Mouse (Mus musculus) heart, postnatal 25 days (tissue): ENCODE measurements at regions not wholly inside any gene's neighbourhood (a gene's known extent, or its start where the extent isn't known, plus 50 kb on each side); places are given as distances from the start of the nearest gene placed in this dataset.

Experiments
- DNase-seq: peaks from one replicate; pipeline ENCODE4 v3.0.0; 2022; ENCODE audit warnings: low spot score
- intact Hi-C: fragments of 180-260 bp; cut with DNase I; formaldehyde crosslinking; loops from one replicate; pipeline ENCODE4 v1.15.1; 2025

- intact Hi-C loops: no loop called here
- no peak for DNase-seq
Observed at GRCm38 (mm10) chr11:65497979-65498378, 228.2 kb upstream of the Myocd start.

GRCm38 (mm10) chr11:65497415-65497814, 227.6 kb upstream of the Myocd start:
- no peak for DNase-seq
- intact Hi-C loops: no loop called here

GRCm38 (mm10) chr11:65495034-65495433, 225.2 kb upstream of the Myocd start:
- intact Hi-C loops: no loop called here
- no peak for DNase-seq

- intact Hi-C loops: no loop called here
- no peak for DNase-seq
Observed at GRCm38 (mm10) chr11:65490426-65490825, 220.6 kb upstream of the Myocd start.

GRCm38 (mm10) chr11:65475821-65476540, 206.2 kb upstream of the Myocd start:
- no peak for DNase-seq
- intact Hi-C loops: no loop called here

- intact Hi-C loops: no loop called here
- peak; percentile 21 for DNase-seq
Observed at GRCm38 (mm10) chr11:65475302-65475701, 205.5 kb upstream of the Myocd start.

GRCm38 (mm10) chr11:65469762-65470741, 200.3 kb upstream of the Myocd start:
- DNase-seq: no peak
- intact Hi-C loops: no loop called here

GRCm38 (mm10) chr11:65461044-65461443, 191.3 kb upstream of the Myocd start:
- DNase-seq: no peak
- intact Hi-C loops: no loop called here

- DNase-seq: no peak
- intact Hi-C loops: no loop called here
Observed at GRCm38 (mm10) chr11:65448436-65448835, 178.6 kb upstream of the Myocd start.

GRCm38 (mm10) chr11:65443466-65444024, 173.8 kb upstream of the Myocd start:
- intact Hi-C loops: no loop called here
- DNase-seq: no peak

GRCm38 (mm10) chr11:65435699-65436161, 165.9 kb upstream of the Myocd start:
- no peak for DNase-seq
- intact Hi-C loops: no loop called here

- intact Hi-C loops: no loop called here
- DNase-seq: no peak
Observed at GRCm38 (mm10) chr11:65421889-65422288, 152.1 kb upstream of the Myocd start.

GRCm38 (mm10) chr11:65408621-65409020, 138.8 kb upstream of the Myocd start:
- DNase-seq: no peak
- intact Hi-C loops: no loop called here

GRCm38 (mm10) chr11:65402460-65403154, 132.8 kb upstream of the Myocd start:
- DNase-seq: no peak
- intact Hi-C loops: no loop called here

GRCm38 (mm10) chr11:65389238-65389637, 119.4 kb upstream of the Myocd start:
- intact Hi-C loops: no loop called here
- no peak for DNase-seq

- DNase-seq: no peak
- intact Hi-C loops: no loop called here
Observed at GRCm38 (mm10) chr11:65386291-65387061, 116.7 kb upstream of the Myocd start.

- intact Hi-C loops: no loop called here
- DNase-seq: no peak
Observed at GRCm38 (mm10) chr11:65375361-65375760, 105.6 kb upstream of the Myocd start.

- intact Hi-C loops: no loop called here
Observed at GRCm38 (mm10) chr11:65373136-65373535, 103.3 kb upstream of the Myocd start.

GRCm38 (mm10) chr11:65372309-65372811, 102.6 kb upstream of the Myocd start:
- DNase-seq: no peak
- intact Hi-C loops: no loop called here

More at GRCm38 (mm10) chr11:65373136-65373535, 103.3 kb upstream of the Myocd start:
- no peak for DNase-seq
